Mouse (Mus musculus) adrenal gland, postnatal 0 days (tissue): ENCODE results near the gene Gsdma2. TPM values are rescaled to one million over a fixed set of nuclear protein-coding genes. Genes with fewer than 3 reads are reported as not detected.

Experiments used
- polyA plus RNA-seq: library from polyadenylated mRNA; unstranded; fragments of >200 nt; fragmentation: Nextera tagmentation; extraction: Ambion mirVana; gene quantifications from 2 replicates; pipeline ENCODE4 v1.2.1, GENCODE M21; 2015

Gene Gsdma2
- polyA plus RNA-seq: 0.25 TPM in 1 of 2 replicates, not detected in the other

GRCm38 (mm10) chr11:98646459-98646858 is at the start of gene Gsdma2:
Gsdma2 (plus strand) TSS chr11:98646759.

GRCm38 (mm10) chr11:98597991-98598390 is 48.6 kb upstream of the Gsdma2 start, which contains the start of gene Lrrc3c:
Lrrc3c (plus strand) TSS chr11:98598291.

DNA sequence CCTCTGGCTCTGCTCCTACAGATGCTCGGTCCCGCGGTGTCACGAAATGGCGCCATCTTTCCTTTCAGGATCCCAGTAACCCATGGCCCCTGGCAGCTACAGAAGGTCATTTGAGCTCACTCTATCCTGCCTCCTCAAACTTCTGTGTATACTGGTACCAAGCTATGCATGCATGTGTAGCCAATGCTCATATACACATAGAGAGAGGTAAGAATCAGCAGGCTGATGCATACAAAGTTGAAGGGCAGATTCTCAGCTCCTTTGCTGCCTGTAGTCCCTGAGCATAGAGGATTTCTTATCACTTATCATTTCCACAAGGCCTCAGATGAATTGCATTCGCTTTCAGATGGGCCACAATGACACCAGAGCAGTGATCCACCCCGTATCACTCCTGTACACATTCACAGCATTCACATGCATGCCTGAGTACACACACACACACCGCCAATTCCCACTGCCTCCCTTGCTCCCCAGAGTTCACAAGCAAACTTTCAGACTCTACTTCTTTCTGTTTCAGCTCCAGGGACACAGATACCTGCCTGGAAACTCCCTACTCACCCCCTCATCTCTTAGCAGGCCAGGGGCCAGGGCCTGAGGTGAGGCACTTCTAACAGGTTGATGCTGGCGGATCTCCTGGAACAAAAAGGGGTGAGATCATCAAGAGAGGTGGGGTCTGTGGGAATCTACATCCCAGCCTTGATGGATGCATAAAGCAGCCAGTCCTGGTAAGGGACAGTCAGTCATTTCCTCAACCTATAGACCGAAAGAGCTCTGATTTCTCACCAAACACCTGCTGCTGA is 20.7 kb upstream of the Gsdma2 start, which contains the start of the genes Gm12355 and Gsdma3:
Gm12355 (minus strand) TSS at position 51 of the 800 bp plus-strand sequence.
Gsdma3 (plus strand) TSS at position 750 of the 800 bp plus-strand sequence.

GRCm38 (mm10) chr11:98664091-98664490 is 17.5 kb downstream of the Gsdma2 start, which contains the start of gene Gsdma:
Gsdma (plus strand) TSS chr11:98664351.

DNA sequence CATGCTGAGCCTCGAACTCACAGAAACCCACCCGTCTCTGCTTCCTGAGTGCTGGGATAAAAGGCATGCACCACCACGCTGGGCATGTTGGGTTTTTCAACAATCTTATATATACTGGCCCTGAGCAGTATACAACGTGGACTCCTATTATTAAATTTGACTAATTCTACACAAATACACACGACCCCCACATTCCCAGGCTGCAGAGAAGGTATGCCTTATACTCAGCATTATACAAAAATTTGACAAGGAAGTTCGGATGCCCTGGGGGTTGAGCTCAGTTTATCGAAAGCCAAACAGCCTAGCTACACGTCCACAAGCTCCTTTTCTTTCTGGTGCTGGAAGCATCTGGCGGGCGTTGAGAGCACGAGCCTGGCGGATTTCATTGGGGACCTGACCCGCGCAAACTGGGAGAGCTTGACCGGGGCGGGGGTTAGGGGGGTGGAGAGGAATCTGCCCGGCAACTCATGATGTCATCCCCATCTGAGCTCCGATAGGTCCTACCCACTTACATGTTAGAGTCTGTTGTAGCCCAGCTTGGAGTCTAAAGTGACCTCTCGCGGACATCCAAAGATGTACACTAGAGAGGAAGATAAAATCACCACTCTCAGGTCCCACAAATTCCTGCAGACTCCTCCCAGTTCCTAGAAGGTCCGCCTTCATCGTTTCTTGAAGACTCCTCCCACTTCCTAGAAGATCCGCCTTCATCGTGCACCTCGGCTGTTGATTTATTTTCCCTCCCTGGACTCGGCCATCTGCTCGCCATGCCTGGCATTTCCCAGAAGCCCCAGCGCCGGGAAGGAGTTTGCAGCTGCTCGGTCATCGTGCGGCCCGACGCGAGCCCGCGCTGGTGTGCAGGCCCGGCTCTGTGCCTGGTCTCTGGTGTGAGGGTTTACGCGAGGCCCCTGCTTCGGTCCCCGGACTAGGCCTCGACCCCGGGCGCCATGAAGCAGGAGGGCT is 35.5 kb downstream of the Gsdma2 start, which contains the start of gene Psmd3:
Psmd3 (plus strand) TSS at position 769 of the 960 bp plus-strand sequence.

GRCm38 (mm10) chr11:98701213-98701670 is 54.7 kb downstream of the Gsdma2 start, which contains the start of gene Csf3:
Csf3 (plus strand) TSS chr11:98701263.

Other genes with a start within 250 kb of the Gsdma2 start
- gene Pgap3, start 246.3 kb upstream of the Gsdma2 start, polyA plus RNA-seq: 5.1 and 7.3 TPM in 2 replicates
- 8.3 and 12.0 TPM in 2 replicates for gene Erbb2, start 234.3 kb upstream of the Gsdma2 start, polyA plus RNA-seq
- 163 and 178 TPM in 2 replicates for gene Mien1, start 207.8 kb upstream of the Gsdma2 start, polyA plus RNA-seq
- gene Grb7, start 200.4 kb upstream of the Gsdma2 start, polyA plus RNA-seq: 1.3 and 3.3 TPM in 2 replicates
- 0.21 and 0.30 TPM in 2 replicates for gene Ikzf3, start 100.7 kb upstream of the Gsdma2 start, polyA plus RNA-seq
- 0.66 and 1.1 TPM in 2 replicates for gene Zpbp2, start 95.7 kb upstream of the Gsdma2 start, polyA plus RNA-seq
- gene Ormdl3, start 59.4 kb upstream of the Gsdma2 start, polyA plus RNA-seq: 55.8 and 86.2 TPM in 2 replicates
- not detected in 2 replicates for gene Lrrc3c, start 48.5 kb upstream of the Gsdma2 start, polyA plus RNA-seq
- gene Gm12355, start 21.1 kb upstream of the Gsdma2 start, polyA plus RNA-seq: 0.52 and 0.90 TPM in 2 replicates
- not detected in 2 replicates for gene Gsdma3, start 20.4 kb upstream of the Gsdma2 start, polyA plus RNA-seq
- 0.14 TPM in 1 of 2 replicates, not detected in the other for gene Gsdma, start 17.6 kb downstream of the Gsdma2 start, polyA plus RNA-seq
- gene Psmd3, start 35.8 kb downstream of the Gsdma2 start, polyA plus RNA-seq: 100 and 141 TPM in 2 replicates
- gene Csf3, start 54.5 kb downstream of the Gsdma2 start, polyA plus RNA-seq: 0.22 TPM in 1 of 2 replicates, not detected in the other
- gene Med24, start 82.7 kb downstream of the Gsdma2 start, polyA plus RNA-seq: 18.5 and 26.8 TPM in 2 replicates
- 31.4 and 43.5 TPM in 2 replicates for gene Thra, start 93.9 kb downstream of the Gsdma2 start, polyA plus RNA-seq
- gene Nr1d1, start 128.6 kb downstream of the Gsdma2 start, polyA plus RNA-seq: 27.2 and 64.4 TPM in 2 replicates
- gene Msl1, start 148.8 kb downstream of the Gsdma2 start, polyA plus RNA-seq: 17.3 and 19.8 TPM in 2 replicates
- gene Casc3, start 158.1 kb downstream of the Gsdma2 start, polyA plus RNA-seq: 21.9 and 22.8 TPM in 2 replicates
- gene Rapgefl1, start 190.0 kb downstream of the Gsdma2 start, polyA plus RNA-seq: 0.41 and 0.91 TPM in 2 replicates
- 1.8 and 2.6 TPM in 2 replicates for gene Wipf2, start 216.9 kb downstream of the Gsdma2 start, polyA plus RNA-seq